Mouse (Mus musculus) brain, embryonic 14.5 days (tissue): Measurements from ENCODE around the gene Car11.
A peak's percentile ranks its signal among the peaks of the same experiment; 100 is the strongest.

Experiments
- CTCF ChIP-seq: fragments of 200-500 bp; IDR thresholded peaks from 2 replicates; pipeline ENCODE4 v1.5.1; 2012; ENCODE audit warnings: inconsistent platforms, mild to moderate bottlenecking, moderate library complexity, borderline replicate concordance; ENCODE audit not compliant: insufficient read depth, insufficient read length; ENCODE audit errors: extremely low read depth
- POLR2A ChIP-seq: fragments of 200-500 bp; IDR thresholded peaks from 2 replicates; pipeline ENCODE4 v1.6.1; 2012; ENCODE audit warnings: mild to moderate bottlenecking, inconsistent platforms, borderline replicate concordance; ENCODE audit not compliant: poor library complexity, insufficient read depth, insufficient read length, severe bottlenecking; ENCODE audit errors: extremely low read depth

DNA sequence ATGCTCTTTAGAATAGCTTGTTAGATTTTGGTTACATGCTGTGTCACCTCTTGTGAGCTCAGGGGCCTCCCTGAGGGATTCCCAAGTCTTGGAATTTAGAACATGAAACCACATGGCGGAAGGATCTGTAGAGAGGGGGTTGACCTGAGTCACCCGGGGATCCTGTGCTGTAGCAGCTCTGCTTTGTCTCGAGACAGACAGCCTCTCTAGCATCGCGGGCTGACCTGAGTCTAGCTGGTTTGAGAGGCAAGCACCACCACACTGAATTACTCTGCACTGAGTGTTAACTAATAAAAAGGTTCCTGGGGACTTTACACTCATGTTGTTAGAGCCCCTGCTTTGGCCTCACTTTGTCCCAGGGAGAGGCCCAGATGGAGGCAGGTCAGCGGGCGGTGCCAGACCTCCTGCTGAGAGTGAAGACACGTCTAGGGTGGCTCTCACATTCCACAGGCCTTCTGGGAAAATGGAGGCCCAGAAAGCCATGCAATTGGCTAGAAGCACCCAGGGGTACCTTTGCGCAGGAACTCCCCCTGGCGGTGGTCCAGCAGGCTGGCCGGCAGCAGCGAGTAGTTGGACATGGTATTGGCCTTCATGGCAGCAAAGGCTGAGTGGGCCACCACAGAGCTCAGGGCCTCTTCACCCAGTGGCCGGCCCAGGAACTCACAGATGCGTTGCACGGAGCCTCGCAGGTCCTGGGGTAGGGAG lies 31.2 kb downstream of the Car11 start:
- peak; percentile 70 for TF ChIP-seq CTCF
- TF ChIP-seq POLR2A: no peak
